Mouse (Mus musculus) ES-E14 (cell line): Measurements from ENCODE around the gene R3hdm4. TPM values are rescaled to one million over a fixed set of nuclear protein-coding genes. Genes with fewer than 3 reads are reported as not detected.

Source experiments
- DNase-seq: peaks from one replicate; pipeline ENCODE4 v3.0.0-alpha.2; 2013; ENCODE audit warnings: low read depth, low spot score
- H3K27ac ChIP-seq: 2 replicates; pipeline ENCODE4 v1.5.1; 2012; ENCODE audit warnings: low read depth, mild to moderate bottlenecking, low read length, moderate library complexity, mixed read lengths; ENCODE audit not compliant: poor library complexity, insufficient read depth, severe bottlenecking
- H3K36me3 ChIP-seq: 2 replicates; pipeline ENCODE4 v1.6.1; 2012; ENCODE audit warnings: mild to moderate bottlenecking, low read length, moderate library complexity, mixed read lengths; ENCODE audit not compliant: control insufficient read depth, poor library complexity, insufficient read depth, severe bottlenecking
- H3K4me1 ChIP-seq, 2 experiments: fragments of 150-350 bp in 1 of 2; sonication (generic) in 1 of 2; 2 replicates each; pipeline ENCODE4 v1.6.1; 2012; ENCODE audit warnings: low read length in 2 of 2, mild to moderate bottlenecking in 1 of 2, mixed read lengths in 1 of 2; ENCODE audit not compliant: control insufficient read depth in 2 of 2, insufficient read depth in 2 of 2, poor library complexity in 1 of 2
- H3K4me3 ChIP-seq, 2 experiments: fragments of 150-350 bp in 1 of 2; sonication (generic) in 1 of 2; 2 replicates each; pipeline ENCODE4 v1.5.1; 2012; ENCODE audit warnings: low read length in 2 of 2, low read depth in 1 of 2, mild to moderate bottlenecking in 1 of 2, mixed read lengths in 1 of 2; ENCODE audit not compliant: insufficient read depth in 1 of 2, poor library complexity in 1 of 2, severe bottlenecking in 1 of 2
- H3K9ac ChIP-seq: 2 replicates; pipeline ENCODE4 v1.6.1; 2012; ENCODE audit warnings: low read depth, mild to moderate bottlenecking, low read length, mixed read lengths; ENCODE audit not compliant: poor library complexity, insufficient read depth, severe bottlenecking
- H3K9me3 ChIP-seq: fragments of 150-350 bp; sonication (generic); 2 replicates; pipeline ENCODE4 v1.6.1; 2012; ENCODE audit warnings: low read depth, mild to moderate bottlenecking, low read length; ENCODE audit not compliant: control insufficient read depth, insufficient read depth
- CHD2 ChIP-seq: IDR thresholded peaks from 2 replicates; pipeline ENCODE4 v1.6.1; 2014; ENCODE audit warnings: mild to moderate bottlenecking, low read depth, low read length, inconsistent platforms
- HCFC1 ChIP-seq: IDR thresholded peaks from 2 replicates; pipeline ENCODE4 v1.6.1; 2012; ENCODE audit warnings: low read length, inconsistent platforms, borderline replicate concordance; ENCODE audit not compliant: insufficient read depth
- MAFK ChIP-seq: IDR thresholded peaks from 2 replicates; pipeline ENCODE4 v1.6.1; 2014; ENCODE audit warnings: mild to moderate bottlenecking, low read depth, low read length, inconsistent platforms; ENCODE audit not compliant: insufficient read depth
- ZC3H11A ChIP-seq: IDR thresholded peaks from 2 replicates; pipeline ENCODE4 v1.6.1; 2012; ENCODE audit warnings: low read depth, mild to moderate bottlenecking, inconsistent platforms, low read length, borderline replicate concordance
- ZNF384 ChIP-seq: IDR thresholded peaks from 2 replicates; pipeline ENCODE4 v1.6.1; 2012; ENCODE audit warnings: low read depth, low read length, inconsistent platforms
- in situ Hi-C, 2 experiments: fragments of 600-800 bp; cut with MboI; formaldehyde crosslinking; loops; one replicate each; pipeline ENCODE4 v1.15.1; 2025; ENCODE audit warnings: low sequenced_read_pairs in 2 of 2, inconsistent platforms in 1 of 2; ENCODE audit not compliant: unreplicated experiment in 2 of 2
- total RNA-seq: library from RNA; depleted of rRNA; stranded (reverse); fragments of 300-350 nt; gene quantifications from 2 replicates; pipeline ENCODE4 v1.2.3, GENCODE M21; 2012

The R3hdm4 gene
- total RNA-seq, 1 experiment = 24.0 TPM

DNA sequence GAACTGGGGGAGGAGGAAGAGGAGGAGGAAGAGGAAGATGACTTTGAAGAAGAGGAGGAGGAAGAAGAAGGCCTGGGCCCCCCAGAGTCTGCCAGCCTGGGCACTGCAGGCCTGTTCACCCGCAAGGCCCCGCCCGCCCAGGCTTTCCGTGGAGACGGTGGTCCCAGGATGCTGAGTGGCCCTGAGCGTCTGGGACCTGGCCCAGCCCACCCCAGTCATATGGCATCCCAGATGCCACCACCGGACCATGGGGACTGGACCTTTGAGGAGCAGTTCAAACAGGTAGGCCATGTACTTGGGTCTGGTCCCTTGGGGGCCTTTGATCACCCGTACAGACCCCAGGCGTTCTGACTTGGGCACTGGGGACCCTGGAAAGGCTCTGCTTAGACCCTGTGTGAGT is 10.8 kb upstream of the R3hdm4 start:
- no peak overlapping the region for H3K27ac ChIP-seq

DNA sequence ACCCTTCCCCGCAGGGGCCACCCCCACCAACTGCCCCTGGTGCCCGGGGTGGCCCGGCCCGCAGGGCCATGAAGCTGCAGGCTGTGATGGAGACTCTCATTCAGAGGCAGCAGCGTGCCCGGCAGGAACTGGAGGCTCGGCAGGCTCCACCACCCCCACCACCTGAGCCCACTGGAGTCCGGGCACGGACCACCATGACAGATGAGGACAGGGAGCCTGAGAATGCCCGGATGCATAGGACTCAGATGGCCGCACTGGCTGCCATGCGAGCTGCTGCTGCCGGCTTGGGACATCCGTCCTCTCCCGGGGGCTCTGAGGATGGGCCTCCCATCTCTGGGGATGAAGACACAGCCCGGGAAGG is 9.8 kb upstream of the R3hdm4 start:
- in situ Hi-C loops = no loop called here
- Histone ChIP-seq H3K36me3 (no peaks in the 10 kb centered on the region), H3K4me1 (peaks cover 0 to 8% of the 10 kb centered on the region in 2 experiments; a peak in 1 of 4 replicates), H3K4me3 (no peak overlapping the region), H3K27ac (no peak overlapping the region), H3K9ac (no peak overlapping the region), H3K9me3 (no peaks in the 10 kb centered on the region)
- DNase-seq = no peak
- TF ChIP-seq HCFC1 (no peak), CHD2 (no peak), MAFK (no peak), ZNF384 (no peak), ZC3H11A (no peak)

More for the DNA sequence above, 10.8 kb upstream of the R3hdm4 start:
- Histone ChIP-seq H3K36me3 (no peaks in the 10 kb centered on the region), H3K9ac (no peak overlapping the region), H3K9me3 (no peaks in the 10 kb centered on the region), H3K4me3 (no peak overlapping the region), H3K4me1 (peaks cover 0 to 6% of the 10 kb centered on the region in 2 experiments; a peak in 1 of 4 replicates)
- in situ Hi-C loops = no loop called here
- no peak for TF ChIP-seq CHD2
- DNase-seq = no peak

- Histone ChIP-seq H3K4me3 (no peak overlapping the region), H3K9ac (no peak overlapping the region), H3K27ac (no peak overlapping the region), H3K4me1 (peaks cover 0 to 6% of the 10 kb centered on the region in 2 experiments; a peak in 1 of 4 replicates), H3K36me3 (no peaks in the 10 kb centered on the region), H3K9me3 (no peaks in the 10 kb centered on the region)
- in situ Hi-C loops = no loop called here
- TF ChIP-seq ZC3H11A = no peak
- no peak for TF ChIP-seq ZNF384
- TF ChIP-seq MAFK = no peak
- TF ChIP-seq CHD2 = no peak
- TF ChIP-seq HCFC1 = no peak
- no peak for DNase-seq
These were observed 9.2 kb upstream of the R3hdm4 start for GRCm38 (mm10) chr10:79929967-79930825.

DNA sequence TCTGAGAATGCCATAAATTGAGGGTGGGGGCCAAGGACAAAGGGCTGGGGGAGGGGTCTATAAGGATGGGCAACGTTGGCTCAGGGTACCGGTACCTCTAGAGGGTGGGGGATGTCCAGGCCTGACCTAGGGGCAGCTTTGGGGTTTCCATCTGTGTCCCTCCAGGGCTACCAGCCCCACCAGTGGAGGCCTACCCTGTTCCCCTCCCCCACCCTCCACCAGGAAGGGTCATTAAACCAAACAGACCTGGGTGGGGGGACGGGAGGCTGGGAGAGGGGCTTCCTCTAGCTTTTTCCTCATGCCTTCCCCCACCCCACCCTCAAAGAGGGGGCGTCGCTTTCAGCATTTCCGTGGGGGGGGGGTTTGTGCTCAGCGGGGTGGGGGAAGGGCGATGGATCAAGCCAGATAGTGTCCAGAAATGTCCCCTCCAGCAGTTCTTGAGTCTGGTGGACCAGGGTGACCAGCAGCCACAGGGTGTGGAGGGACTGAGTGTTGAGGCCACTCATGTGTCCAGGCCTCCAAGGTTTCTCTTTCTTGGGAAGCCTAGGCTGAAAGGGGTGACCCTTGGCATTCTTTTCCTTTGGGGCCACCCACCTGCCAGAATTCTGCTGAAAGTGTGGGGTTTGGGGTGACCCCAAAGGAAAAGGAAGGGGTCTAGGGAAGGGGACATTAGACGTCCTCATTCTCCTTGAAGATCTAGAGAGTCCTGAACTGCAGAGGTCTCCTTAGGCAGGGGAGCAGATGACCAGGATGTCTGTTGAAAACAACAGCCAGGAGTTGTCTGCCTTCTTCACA is 8.1 kb upstream of the R3hdm4 start:
- H3K4me3 ChIP-seq = no peak overlapping the region
- H3K9me3 ChIP-seq = no peaks in the 10 kb centered on the region
- H3K27ac ChIP-seq = no peak overlapping the region
- TF ChIP-seq ZC3H11A = no peak
- H3K9ac ChIP-seq = no peak overlapping the region
- in situ Hi-C loops = no loop called here
- no peaks in the 10 kb centered on the region for H3K36me3 ChIP-seq
- DNase-seq = no peak
- H3K4me1 ChIP-seq = peaks cover 0 to 6% of the 10 kb centered on the region in 2 experiments; a peak in 1 of 4 replicates
